Mouse (Mus musculus) embryo, embryonic 10 days (tissue): ENCODE measurements at regions not wholly inside any gene's neighbourhood (a gene's known extent, or its start where the extent isn't known, plus 50 kb on each side); places are given as distances from the start of the nearest gene placed in this dataset.

Experiments
- DNase-seq: peaks from one replicate; pipeline ENCODE4 v3.0.0-alpha.2; 2015; ENCODE audit warnings: low spot score

DNA sequence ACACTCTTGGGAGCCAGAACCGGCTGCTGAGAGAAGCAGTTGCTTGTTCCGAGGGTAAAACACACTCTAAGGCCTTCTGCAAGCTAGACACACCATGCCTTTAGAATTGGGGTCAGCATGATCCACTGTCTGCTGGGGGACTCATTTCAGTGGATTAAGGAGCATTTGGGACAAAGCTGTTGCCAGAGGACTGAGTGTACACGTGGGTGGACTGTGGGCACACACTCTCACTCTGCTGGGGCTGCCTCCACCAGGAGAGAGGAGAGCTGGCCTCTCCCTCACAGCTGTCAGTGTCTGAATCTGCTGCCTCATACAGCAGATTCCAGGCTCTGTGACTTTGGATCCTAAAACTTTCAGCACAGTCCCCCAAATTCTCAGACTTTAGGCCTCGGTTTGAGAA is 161.2 kb upstream of the Rreb1 start:
- no peak for DNase-seq

DNA sequence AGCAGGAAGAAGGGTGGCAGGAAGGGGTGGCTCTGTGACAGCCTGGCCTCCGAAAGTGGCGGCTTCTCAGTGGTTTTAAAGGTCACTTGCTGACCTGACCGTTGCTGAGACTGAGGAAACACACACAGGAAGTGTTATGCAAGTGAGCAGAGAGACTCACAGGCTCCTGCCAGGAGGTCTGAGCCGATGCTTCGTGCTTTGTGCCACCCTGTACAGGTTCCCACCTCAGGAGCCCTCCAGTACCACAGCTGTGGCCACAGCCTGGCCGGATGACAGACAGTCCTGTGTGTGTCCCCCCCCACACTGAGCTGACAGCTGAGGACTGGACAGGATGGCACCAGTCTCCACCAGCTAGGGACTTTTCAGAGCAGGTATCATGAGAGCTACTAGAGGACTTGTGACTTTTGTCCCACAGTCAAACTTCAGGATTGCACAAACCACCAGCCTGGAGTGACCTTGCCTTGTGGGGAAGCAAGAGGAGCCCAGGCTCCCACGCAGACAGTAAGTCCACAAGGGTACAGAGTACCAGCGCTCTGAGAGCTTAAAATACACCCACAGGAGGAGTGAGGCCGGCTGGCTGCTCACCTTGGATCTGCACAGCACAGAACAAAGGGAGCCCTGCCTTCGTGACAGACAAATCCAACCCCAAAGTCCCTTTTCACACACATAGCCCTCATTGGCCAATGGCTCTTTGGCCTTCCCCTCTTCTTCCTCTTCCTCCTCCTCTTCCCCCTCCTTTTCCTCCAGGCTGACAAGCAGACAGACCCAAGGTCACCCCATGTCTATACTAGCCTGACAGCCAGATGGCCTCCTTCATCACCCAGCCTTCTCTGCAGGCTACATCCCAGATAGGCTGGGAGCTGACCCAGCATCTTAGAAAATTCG is 158.1 kb upstream of the Rreb1 start:
- peak; percentile 26 for DNase-seq

DNA sequence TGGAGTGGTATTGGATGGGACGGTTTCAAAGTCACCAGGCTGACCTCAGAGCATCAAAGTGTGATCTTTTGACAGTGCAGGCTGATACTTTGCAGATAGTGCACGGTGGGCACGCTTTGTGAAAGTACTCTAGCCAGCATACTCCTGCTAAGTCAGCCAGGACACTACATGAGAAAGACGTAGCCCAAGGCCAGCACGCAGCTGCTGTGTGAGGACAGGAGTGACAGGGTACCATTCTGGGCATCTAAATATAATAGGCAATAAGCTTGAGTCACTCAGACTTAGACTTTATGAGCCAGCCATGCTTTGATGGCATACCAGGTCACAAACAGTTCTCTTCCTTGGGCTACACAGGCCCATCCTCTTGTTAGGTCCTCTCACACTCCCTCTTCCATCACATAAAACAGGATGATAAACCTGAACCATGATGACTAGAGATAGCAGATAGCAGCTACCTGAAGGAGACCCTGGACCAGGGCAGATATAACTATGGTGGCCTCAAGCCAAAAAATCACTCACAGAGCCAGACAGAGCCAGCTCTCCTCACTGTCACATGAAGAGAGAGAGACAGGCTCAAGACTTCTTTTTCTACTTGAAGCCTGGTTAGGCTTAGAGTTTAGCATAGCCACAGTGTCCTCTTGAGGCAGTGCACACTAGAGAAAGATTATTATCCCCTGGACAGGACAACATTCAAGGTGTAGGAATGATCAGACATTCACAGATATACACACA is 156.7 kb upstream of the Rreb1 start:
- DNase-seq: no peak

DNA sequence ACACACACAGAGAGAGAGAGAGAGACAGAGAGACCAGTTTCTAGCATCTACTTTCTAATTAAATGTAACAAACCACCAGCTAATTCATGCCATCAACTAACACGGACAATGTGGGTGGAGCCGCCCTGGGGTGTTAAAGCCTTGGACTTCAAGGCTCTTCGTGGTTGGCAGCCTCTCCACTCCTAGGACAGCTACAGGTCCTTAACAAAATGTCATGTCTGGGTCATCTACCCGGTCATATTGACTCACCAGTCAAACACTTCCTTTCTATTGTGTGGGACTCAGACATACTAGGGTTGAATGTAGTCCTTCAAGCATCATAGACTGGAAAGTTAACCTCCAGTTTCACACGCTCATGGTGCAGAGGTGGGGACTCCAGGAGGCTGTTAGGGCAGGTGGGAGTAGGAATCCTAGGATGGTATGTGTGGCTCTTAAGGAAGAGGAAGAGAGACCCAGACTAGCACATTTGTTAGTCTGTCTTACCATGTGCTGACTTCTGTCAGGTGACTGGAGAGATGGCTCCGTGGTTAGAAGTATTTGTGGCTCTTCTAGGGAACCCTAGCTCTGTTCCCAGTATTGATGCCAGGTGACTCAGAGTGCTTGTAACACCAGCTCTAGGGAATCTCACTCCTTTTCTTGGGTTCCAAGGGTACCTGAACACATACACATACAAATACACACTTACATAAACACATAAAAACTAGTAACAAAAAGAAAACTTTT is 155.7 kb upstream of the Rreb1 start:
- no peak for DNase-seq

DNA sequence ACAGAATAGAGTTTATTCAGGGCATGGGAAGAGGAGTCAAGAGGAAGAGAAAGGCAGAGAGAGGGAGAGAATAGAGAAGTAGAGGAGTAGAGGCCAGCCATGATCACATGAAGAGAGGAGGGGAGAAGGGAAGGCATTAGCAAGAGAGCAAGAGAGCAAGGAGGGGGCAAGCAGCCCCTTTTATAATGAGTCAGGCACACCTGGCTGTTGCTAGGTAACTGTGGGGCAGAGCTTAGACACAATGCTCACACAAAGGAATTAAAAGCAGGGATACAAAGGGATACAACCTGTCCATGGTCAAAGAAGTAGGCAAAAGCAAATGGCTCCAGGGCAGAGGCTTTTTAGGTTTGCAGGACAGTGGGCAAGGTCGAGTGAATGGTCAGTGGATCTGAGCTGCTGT is 153.5 kb upstream of the Rreb1 start:
- no peak for DNase-seq

DNA sequence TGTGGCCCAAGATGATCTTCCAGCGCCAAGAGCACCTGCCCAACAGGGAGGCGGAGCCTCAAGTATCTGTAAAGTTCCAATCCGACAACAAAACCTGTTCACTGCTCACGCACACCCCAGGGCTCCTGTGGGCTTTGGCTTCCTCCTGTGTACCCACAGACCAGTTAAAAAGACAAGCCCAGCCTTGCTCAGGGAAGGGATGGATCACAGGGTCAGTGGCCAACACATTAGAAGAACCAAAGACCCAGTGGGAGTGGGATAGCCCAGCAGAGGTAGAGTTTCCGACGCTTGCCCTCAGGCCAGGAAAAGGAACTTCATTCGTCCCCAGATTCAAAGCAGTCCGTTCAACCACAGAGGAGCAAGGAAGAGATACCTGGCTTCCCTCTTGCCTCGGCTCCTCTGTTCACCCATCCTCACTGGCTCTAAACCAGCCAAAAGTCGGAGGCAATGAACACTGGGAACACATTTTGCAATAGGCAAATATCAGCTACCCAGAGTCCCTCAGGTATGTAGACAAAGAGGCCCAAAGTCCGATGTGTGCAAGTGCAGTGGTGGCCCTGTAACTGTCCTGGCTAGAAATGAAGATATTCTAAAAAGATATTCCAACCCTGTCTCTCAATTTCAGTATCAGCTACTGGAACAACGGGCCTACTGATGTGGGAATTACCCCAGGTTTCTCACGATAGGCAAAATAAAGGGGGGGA is 152.5 kb upstream of the Rreb1 start:
- DNase-seq: no peak

DNA sequence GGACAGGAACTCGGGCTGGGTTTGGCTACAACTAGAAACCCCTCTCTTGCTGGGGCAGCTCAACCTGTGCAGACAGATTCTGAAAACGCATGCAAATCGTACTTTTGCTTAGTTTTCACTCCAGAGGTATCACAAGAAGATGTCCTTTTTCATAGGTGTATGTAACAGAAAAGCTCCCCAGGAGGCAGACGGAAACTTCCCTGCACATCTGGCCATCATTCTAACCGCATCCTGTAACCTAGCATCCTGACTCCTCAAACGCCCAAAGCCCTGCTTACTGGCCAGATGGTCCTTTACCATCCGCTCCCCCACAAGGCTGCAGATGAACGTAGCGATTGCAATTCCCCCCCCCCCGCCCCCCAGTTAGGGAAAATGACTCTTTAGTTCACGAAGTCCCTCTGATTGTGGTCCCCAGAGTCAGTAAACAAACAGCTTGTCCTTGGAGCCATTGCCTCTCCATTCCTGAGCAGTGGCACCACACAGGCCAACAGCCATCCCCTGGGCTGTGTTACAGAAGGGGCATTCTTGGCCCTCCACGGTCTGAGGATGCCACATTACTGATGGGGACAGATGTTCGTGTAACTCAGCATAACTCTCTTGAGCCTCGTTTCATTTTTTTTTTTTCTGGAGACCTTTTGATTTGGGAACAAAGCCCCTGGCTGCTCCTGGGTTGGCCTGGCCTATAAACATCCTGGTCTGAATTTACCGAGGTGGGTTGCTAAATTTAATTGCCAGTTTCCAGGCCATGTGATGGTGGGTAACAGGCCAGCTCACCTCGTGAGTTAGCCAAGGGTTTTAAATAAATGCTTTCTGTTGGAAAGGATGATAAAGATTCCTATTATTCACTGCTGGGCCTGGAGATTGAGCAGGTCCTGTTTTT is 149.6 kb upstream of the Rreb1 start:
- DNase-seq: no peak

DNA sequence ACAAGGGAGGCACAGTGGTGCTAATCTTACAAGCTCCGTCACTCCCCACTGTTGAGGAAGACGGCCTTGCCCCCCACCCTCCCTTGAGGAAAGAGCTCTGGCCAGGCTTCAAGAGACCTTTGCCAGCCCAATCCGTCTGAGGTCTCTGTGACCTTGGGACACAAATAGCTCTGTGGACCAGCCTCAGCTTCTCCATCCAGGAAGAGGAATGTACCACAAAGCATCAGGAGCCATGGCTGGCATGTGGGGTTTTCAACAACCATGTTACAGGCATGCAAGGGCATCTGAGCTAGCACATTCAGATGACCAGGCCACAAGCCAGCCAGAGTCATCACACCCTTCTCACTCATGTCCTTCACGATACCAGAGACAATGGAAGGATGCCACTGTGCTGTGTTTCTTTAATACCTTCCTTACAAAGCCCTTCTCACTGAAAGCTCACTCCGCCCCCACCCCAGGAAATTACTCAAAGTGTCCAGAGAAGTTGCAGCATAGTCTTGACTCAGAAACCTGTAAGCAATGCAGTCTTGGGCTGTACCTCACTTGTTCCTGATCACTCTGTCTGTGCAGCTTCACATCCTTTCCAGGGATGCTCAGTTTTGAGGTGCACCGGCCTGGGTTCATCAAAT is 148.8 kb upstream of the Rreb1 start:
- DNase-seq: no peak

DNA sequence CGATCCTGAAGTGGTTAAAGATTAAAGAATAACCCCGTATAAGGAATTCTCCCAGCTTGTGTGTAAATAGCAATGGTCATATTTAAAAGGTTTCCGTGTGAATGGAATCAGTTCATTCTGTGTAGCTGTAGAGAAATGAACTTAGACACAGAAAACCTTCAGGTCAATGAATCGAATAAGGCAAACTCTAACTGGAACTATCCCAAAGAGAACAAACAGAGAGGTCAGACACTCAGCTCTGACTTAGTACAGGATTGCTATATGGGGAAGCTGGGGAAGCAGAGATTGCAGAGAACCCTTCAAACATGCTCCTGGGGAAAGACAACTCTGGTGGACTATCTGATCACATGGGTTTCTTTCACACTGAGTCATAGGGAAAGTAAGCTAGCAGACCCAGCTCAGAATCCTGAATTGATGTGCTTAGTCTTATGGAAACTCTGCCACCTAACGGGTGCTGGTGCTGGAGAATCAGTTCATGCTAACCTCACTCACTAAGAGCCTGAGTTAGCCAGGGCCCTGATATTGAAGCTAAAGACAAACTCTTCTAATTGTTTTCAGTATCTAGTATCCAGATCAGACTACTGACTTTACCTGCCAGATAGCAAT is 145.3 kb upstream of the Rreb1 start:
- DNase-seq: no peak

DNA sequence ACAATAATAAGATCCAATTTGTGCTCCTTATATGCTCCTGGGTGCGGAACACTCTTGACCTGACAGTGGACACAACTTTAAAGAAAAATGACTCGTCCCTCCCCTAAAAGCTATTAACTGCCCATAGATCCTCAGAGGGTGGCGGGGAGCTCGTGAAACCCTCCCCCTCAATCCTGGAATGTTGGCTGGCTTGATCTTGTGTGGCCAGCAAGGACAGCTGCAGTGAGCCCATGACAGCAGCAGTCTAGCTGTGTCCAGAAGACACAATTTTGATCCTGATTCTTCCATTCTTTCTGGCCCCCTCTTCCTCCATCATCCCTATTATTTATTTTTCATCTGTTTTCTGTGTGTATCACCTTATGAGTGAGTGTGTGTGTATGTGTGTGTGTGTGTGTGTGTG is 141.8 kb upstream of the Rreb1 start:
- DNase-seq: no peak

DNA sequence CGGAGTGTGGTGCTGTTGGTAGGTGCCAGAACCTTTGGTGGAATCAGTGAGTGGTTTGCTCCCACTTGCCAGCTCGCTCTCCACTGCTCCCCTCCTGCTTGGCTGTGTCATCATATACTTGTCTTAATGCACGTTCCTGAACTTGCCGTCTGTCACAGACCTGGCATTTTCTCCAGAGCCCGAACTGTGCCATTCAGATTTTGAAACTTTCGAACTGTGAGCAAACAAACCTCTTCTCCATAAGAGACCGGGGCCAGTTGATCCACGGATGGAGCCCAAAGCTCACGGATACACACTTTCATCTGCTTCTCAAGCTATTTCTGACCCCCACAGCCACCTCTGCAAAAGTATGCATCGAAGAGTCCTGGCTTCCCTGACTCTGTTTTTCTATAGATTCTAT is 141.0 kb upstream of the Rreb1 start:
- no peak for DNase-seq

DNA sequence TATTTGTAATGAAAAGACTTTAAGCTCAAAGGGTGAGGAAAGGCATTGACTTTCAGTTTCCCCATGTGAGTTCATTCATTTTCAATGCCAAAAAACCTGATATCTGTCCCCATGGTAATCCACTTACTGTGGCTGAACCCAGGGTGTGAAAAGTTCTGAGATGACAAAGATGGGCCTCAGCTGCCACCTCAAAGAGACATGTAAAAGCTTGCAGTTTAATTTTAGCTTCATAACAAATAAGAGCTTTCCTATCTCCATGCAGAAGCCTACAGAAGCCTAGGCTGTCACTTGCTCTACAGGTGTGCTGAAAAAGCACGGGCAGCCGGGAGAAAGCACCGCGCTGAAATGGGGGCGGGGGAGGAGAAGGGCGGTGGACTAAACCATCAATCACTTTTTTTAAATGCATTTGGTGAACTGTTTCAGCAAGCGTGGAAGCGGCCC is 140.1 kb upstream of the Rreb1 start:
- no peak for DNase-seq

DNA sequence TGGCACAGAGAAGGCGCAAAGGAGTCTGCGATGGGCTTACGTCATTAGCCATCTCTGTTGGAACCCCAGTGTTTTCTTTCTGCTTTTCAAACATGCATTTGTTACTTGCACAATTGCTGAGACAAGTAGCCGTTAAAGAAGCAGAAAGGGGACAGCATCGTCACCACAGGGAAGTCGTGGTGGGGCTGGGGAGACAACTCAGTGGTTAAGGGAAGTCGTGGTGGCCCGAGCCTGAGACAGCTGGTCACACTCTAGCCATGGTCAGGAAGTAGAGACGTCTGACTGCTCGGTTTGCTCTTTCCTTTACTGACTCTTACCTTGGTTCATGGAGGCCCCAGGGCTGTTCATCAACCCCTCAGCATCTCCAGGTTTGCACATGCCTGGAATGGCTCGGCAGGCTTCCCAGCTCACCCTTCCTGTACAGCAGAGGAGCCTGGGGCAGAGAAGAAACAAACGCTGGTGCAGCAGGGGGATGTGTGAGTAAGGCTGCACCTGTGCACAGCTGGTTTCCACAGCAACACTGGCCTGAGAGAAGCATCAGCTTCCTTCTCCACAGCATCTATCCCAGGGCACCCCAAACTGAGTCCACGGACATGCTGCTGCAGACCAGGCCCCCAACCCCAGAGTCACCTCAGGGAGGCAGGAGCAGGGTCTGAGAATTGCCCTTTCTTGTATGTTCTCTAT is 135.6 kb upstream of the Rreb1 start:
- DNase-seq: no peak

DNA sequence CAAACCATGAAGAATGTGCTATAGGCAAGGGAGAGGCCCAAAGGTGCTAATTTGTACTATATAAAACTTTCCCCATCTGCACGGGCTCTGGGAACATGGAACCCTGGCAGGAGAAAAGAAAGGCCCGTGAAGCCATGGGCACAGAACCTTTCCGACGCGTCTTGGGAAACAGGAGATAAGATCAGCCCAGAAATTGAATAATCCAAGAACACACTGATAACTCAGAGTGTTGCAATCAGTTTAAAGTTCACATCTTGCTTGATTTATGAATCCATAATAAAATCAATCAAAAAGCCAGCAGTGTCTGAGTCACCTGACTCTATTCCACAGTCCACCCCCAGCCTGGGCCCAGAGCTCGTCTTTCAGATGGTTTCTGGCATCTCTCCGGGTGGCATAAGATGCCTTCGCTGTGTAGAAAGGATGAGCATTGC is 133.4 kb upstream of the Rreb1 start:
- no peak for DNase-seq

DNA sequence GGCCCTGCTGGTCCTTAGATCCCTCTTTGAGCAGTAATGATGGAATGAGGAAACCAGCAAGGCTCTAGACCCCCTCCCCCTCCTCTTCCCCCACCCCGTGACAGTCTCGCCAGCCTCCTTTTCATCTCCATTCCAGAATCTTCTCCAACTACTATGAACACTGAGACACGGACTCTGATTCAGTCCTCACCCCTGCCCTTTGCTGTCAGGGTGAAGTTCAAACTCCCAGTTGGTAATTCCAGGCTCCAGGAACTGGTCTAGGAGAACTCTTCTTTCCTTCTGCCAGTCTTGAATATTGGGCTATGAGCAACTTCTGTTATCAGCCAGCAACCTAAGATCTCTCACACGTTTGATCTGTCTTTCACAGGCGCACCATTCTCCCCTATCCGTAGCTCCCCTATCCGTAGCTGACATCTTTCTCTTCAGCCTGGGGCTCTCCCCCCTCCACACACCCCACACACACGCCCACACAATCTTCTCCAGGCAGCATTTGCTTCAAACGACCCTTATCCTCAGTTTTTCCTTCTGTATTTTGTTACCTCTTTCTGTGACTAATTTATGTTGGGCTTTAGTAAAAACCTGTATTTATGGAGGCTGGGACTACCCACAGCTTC is 128.6 kb upstream of the Rreb1 start:
- DNase-seq: no peak

DNA sequence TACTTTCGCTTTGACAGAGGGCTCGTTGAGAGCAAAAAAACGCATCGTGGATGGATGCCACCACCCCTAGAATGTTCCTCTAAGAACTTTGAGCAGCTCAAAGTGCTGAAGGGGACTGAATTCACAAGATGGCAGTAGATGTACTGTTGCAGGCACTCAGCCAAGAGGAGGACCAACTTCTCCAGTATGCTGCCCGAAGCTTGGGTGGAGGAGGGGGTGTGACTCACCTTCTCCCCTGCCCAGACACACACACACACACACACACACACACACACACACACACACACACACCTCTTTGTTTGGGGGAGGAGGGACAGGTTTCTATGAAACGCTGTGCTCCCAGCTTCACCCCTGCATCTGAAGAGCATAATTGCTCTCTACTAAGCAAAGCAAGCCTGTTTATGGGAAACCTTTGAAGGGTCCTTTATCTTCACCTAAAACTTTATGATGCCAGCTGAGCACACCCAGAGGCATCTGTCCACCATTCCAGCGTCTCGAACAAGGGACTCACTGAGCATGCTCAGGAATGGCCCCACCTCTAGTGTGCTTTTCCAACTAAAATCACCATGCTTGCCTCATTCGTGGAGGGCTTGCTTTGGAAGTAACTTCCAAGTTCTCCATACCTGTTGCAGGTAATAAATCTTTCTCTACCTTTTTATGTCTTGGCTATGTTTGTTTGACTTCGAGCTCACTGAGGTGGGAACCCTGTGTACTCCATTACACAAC is 126.8 kb upstream of the Rreb1 start:
- DNase-seq: no peak

DNA sequence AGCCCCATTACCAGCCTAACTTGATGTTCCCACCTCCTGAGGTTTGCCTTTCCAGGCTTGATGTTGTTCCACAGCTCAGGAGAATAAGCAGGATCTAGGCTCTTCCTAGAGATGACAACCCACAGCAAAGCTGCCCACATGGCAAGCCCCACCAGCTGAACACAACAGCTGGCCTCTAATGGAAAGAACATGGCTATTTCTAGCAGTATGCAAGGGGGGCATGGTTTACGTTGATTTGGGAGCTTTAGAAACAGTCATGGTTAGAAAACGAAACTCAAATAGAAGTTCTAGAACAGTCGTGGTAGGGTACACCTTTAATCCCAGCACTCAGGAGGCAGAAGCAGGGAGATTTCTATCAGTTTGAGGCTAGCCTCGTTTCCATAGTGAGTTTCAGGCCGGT is 123.5 kb upstream of the Rreb1 start:
- DNase-seq: no peak

DNA sequence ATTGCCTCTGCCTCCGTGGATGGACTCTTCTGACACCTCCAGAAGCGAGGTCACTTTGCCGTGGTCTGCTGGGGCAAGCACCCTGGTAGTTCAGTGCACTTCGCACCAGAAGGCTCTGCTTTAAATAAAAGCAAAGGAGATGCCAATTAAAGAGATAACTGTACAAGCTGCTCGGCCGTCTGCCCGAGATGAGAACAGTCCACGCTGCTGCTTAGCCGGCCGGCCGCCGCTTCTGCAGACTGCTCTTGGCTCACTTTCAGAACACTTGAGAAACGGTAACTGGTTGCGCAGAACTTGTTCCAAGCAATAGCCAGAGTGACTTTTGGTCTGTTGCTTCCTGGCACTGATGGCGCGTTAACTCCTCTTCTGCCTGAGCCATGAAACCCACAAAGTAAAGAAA is 121.0 kb upstream of the Rreb1 start:
- DNase-seq: no peak

DNA sequence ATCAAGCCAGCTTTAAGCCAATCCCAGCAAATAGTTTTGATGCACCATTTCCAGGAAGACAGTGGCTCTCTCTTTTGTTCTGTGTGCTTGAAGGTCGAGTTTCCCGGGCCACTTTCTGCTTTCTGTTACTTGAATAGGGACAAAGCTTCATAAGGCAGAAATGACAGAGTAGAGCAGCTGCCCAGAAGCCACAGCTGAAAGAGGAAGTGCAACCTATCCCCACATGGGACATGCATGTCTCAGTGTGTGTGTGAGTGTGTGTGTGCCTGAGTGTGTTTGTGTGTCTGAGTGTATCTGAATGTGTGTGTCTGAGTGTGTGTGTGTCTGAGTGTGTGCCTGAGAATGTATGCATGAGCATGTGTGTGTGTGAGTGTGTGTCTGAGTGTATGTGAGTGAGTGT is 120.2 kb upstream of the Rreb1 start:
- DNase-seq: no peak
